Mouse (Mus musculus): ENCODE results near the gene Zbtb37. TPM values are rescaled to one million over a fixed set of nuclear protein-coding genes. Genes with fewer than 3 reads are reported as not detected.

The Zbtb37 gene
- polyA plus RNA-seq, 1 experiment from 2014 or later: 9.3 TPM

DNA sequence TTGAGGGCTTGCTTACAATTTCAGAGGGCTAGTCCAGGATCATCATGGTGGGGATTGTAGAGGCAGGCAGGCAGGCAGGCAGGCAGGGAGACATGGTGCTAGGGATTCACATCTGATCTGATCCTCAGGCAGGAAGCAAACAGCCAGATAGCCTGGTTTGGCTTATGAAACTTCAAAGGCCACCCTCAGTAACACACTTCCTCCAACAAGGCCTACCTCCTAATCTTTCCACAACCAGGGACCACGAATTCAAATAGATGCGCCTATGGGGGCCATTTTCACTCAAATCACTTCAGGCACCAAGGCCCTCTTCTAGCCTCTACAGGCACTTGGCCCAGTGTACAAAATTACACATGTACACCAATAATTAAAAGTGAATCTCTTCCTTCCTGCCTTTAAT, 7.5 kb downstream of the Zbtb37 start:
- ATAC-seq (ENCODE audit: insufficient number of reproducible peaks, low FRiP score, low TSS enrichment, low read depth): no peak
- H3K4me2 ChIP-seq (ENCODE audit: low read depth, severe bottlenecking): no peak overlapping the region
- 60% methylated on average over 2 of the region's 2 CpGs for WGBS

DNA sequence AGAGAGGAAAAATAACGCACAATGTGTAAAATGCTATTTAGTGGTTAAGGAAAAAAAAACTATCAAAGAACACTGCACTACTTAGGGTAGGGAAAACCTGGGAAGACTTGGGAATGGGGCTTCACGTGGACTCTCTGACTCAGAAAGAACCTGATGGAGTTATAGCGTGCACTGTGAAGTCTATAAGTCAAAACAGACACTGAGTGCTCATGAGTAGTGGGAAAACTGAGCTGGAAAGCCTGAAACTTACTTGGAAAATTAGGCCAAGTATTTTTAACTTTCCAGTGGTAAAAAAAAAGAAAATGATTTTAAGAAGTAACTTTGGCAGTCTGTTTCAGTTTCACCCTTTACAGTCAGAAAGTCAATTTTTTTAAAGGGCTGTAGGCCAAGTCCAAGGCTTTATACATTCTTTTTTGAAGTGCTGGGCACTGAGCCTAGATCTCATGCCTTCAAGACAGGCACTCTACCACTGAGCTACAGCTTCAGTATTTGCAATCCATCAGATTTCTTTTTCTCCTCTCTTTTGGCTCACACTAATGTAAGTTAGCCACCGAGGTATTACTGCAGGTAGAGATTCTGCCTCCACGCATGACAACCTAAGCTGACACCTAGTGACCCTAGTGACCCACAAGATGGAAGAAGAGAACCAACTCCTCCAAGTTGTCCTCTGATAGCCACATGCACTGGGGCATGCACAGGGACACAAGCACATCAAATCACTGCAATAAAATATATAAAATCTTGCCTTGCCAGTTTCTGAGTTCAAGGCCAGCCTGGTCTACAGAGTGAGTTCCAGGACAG, 9.0 kb downstream of the Zbtb37 start:
- no peaks in the 10 kb centered on the region for H3K9me3 ChIP-seq (ENCODE audit: control insufficient read depth, low read length)
- no peak overlapping the region for H3K4me2 ChIP-seq (ENCODE audit: low read depth, severe bottlenecking)
- no peak for ATAC-seq (ENCODE audit: insufficient number of reproducible peaks, low FRiP score, low TSS enrichment, low read depth)
- no peak overlapping the region for H3K4me3 ChIP-seq (ENCODE audit: low read depth, low read length)
- H3K36me3 ChIP-seq (ENCODE audit: control insufficient read depth, insufficient read depth, low read length): peaks cover 2% of the 10 kb centered on the region; the same call in 1 of the 2 replicates
- no peaks in the 10 kb centered on the region for H3K27me3 ChIP-seq (ENCODE audit: control insufficient read depth, insufficient read depth, low read length)
- no peak overlapping the region for H3K9ac ChIP-seq (ENCODE audit: low read length)
- no peak for DNase-seq (ENCODE audit: low spot score)
- H3K4me1 ChIP-seq (ENCODE audit: control insufficient read depth, insufficient read depth, low read length): no peaks in the 10 kb centered on the region
- 89% methylated on average over 5 of the region's 5 CpGs for WGBS
- no peak overlapping the region for H3K27ac ChIP-seq (replicated peaks; ENCODE audit: low read depth, low read length)

More for the DNA sequence above, 7.5 kb downstream of the Zbtb37 start:
- H3K27me3 ChIP-seq (ENCODE audit: control insufficient read depth, insufficient read depth, low read length): no peaks in the 10 kb centered on the region
- no peak for DNase-seq (ENCODE audit: low spot score)
- no peaks in the 10 kb centered on the region for H3K9me3 ChIP-seq (ENCODE audit: control insufficient read depth, low read length)
- no peak overlapping the region for H3K4me3 ChIP-seq (ENCODE audit: low read depth, low read length)
- no peak overlapping the region for H3K9ac ChIP-seq (ENCODE audit: low read length)
- H3K4me1 ChIP-seq (ENCODE audit: control insufficient read depth, insufficient read depth, low read length): no peaks in the 10 kb centered on the region
- no peak overlapping the region for H3K27ac ChIP-seq (replicated peaks; ENCODE audit: low read depth, low read length)
- H3K36me3 ChIP-seq (ENCODE audit: control insufficient read depth, insufficient read depth, low read length): peaks cover 2% of the 10 kb centered on the region; the same call in 1 of the 2 replicates

DNA sequence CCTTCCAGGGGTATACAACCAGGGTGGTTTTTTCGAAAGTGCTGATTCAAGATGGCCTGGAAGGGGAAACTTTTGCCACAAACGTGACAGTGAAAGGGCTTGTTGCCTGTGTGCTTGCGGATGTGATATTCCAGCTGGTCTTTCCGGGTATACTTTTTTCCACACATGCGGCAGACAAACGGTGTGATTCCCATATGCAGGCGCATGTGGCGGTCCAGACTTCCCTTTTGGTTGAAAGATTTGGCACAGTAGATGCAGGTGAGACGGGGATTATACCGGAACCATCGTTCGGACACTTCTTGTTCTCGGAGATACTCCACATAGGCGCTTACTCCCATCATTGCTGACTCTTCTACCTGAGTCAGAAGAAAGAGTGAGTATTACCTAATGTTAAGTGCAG, 14.6 kb downstream of the Zbtb37 start:
- no peak for ATAC-seq (ENCODE audit: insufficient number of reproducible peaks, low FRiP score, low TSS enrichment, low read depth)
- no peak overlapping the region for H3K4me3 ChIP-seq (ENCODE audit: low read depth, low read length)
- H3K9me3 ChIP-seq (ENCODE audit: control insufficient read depth, low read length): no peaks in the 10 kb centered on the region
- H3K4me1 ChIP-seq (ENCODE audit: control insufficient read depth, insufficient read depth, low read length): no peaks in the 10 kb centered on the region
- DNase-seq (ENCODE audit: low spot score): no peak
- H3K27ac ChIP-seq (replicated peaks; ENCODE audit: low read depth, low read length): no peak overlapping the region
- H3K4me2 ChIP-seq (ENCODE audit: low read depth, severe bottlenecking): no peak overlapping the region
- 95% methylated on average over 14 of the region's 14 CpGs for WGBS
- H3K36me3 ChIP-seq (ENCODE audit: control insufficient read depth, insufficient read depth, low read length): peaks cover 2% of the 10 kb centered on the region; the same call in 1 of the 2 replicates
- no peak overlapping the region for H3K9ac ChIP-seq (ENCODE audit: low read length)
- H3K27me3 ChIP-seq (ENCODE audit: control insufficient read depth, insufficient read depth, low read length): no peaks in the 10 kb centered on the region

DNA sequence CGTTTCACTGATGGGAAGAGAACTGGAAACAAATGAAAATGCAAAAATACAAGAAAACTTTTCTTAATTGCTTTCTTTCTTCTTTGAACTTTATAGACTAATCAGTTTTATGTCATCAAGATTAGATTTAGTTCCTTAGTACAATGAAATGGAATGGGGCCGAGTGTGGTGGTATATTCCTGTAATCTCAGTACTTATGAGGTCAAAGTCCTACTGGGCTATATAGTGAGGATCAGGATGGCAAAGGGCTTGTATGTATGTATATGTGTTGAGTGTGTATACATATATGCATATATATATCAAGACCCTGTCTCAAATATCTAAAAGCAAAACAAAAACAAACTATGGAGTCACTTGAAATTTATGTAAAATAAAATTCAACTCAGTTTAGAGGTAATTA, 18.3 kb downstream of the Zbtb37 start:
- 84% methylated on average over 2 of the region's 2 CpGs for WGBS

DNA sequence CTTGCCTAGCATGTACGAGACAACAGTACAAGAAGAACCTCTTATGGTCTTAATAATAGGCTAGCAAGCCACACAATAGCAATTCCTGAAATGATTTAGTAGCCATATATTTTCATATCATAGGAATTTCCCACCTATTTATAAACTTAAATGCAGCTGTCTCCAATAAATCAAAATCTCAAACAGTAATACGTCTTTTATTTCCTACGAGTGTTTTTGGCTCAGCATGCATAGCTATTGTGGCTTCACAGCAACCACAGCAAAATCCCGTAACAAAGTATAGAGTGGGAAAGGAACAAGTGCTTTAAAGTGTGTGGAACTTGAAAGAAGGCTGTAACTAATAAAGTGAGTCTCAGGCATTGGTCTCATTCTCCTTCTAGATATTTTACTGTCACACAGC, 24.2 kb downstream of the Zbtb37 start:
- H3K27ac ChIP-seq (replicated peaks; ENCODE audit: low read depth, low read length): no peak overlapping the region
- peaks cover 2% of the 10 kb centered on the region; the same call in 1 of the 2 replicates for H3K36me3 ChIP-seq (ENCODE audit: control insufficient read depth, insufficient read depth, low read length)
- H3K4me1 ChIP-seq (ENCODE audit: control insufficient read depth, insufficient read depth, low read length): no peaks in the 10 kb centered on the region
- H3K9ac ChIP-seq (ENCODE audit: low read length): no peak overlapping the region
- no peak overlapping the region for H3K4me2 ChIP-seq (ENCODE audit: low read depth, severe bottlenecking)
- H3K9me3 ChIP-seq (ENCODE audit: control insufficient read depth, low read length): no peaks in the 10 kb centered on the region
- H3K27me3 ChIP-seq (ENCODE audit: control insufficient read depth, insufficient read depth, low read length): no peaks in the 10 kb centered on the region
- 88% methylated on average over 4 of the region's 4 CpGs for WGBS
- no peak overlapping the region for H3K4me3 ChIP-seq (ENCODE audit: low read depth, low read length)
- DNase-seq (ENCODE audit: low spot score) (no peak), ATAC-seq (ENCODE audit: insufficient number of reproducible peaks, low FRiP score, low TSS enrichment, low read depth) (no peak)

More for the DNA sequence above, 18.3 kb downstream of the Zbtb37 start:
- H3K27me3 ChIP-seq (ENCODE audit: control insufficient read depth, insufficient read depth, low read length): no peaks in the 10 kb centered on the region
- H3K9me3 ChIP-seq (ENCODE audit: control insufficient read depth, low read length): no peaks in the 10 kb centered on the region
- no peak for ATAC-seq (ENCODE audit: insufficient number of reproducible peaks, low FRiP score, low TSS enrichment, low read depth)
- DNase-seq (ENCODE audit: low spot score): no peak
- no peak overlapping the region for H3K9ac ChIP-seq (ENCODE audit: low read length)
- no peak overlapping the region for H3K4me3 ChIP-seq (ENCODE audit: low read depth, low read length)
- H3K4me1 ChIP-seq (ENCODE audit: control insufficient read depth, insufficient read depth, low read length): no peaks in the 10 kb centered on the region
- no peak overlapping the region for H3K4me2 ChIP-seq (ENCODE audit: low read depth, severe bottlenecking)
- H3K36me3 ChIP-seq (ENCODE audit: control insufficient read depth, insufficient read depth, low read length): peaks cover 2% of the 10 kb centered on the region; the same call in 1 of the 2 replicates
- no peak overlapping the region for H3K27ac ChIP-seq (replicated peaks; ENCODE audit: low read depth, low read length)

DNA sequence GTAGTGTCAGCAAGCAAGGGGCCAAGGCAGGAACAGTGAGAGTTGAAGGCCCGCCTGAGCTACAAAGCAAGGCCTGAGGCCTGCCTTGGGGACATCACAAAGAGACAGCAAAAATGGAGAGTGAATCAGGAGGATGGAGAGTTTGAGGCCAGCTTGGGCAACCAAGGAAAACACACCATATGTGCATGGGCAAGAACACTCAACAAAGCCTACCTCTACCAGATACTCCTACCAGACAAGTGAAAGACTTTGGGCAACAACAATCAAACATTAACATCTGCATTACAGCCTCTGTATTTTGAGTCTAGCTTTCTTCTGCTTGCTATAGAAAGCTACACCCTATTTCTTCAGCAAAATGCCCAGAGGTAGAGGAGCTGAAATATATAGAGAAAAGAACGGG, 26.6 kb downstream of the Zbtb37 start:
- DNase-seq (ENCODE audit: low spot score): no peak
- Histone ChIP-seq H3K36me3 (ENCODE audit: control insufficient read depth, insufficient read depth, low read length) (peaks cover 4% of the 10 kb centered on the region; the same call in 1 of the 2 replicates), H3K27ac (replicated peaks; ENCODE audit: low read depth, low read length) (no peak overlapping the region), H3K4me1 (ENCODE audit: control insufficient read depth, insufficient read depth, low read length) (no peaks in the 10 kb centered on the region), H3K4me3 (ENCODE audit: low read depth, low read length) (no peak overlapping the region), H3K27me3 (ENCODE audit: control insufficient read depth, insufficient read depth, low read length) (no peaks in the 10 kb centered on the region), H3K9ac (ENCODE audit: low read length) (no peak overlapping the region), H3K4me2 (ENCODE audit: low read depth, severe bottlenecking) (no peak overlapping the region), H3K9me3 (ENCODE audit: control insufficient read depth, low read length) (no peaks in the 10 kb centered on the region)
- no peak for ATAC-seq (ENCODE audit: insufficient number of reproducible peaks, low FRiP score, low TSS enrichment, low read depth)
- 96% methylated on average over 2 of the region's 2 CpGs for WGBS

DNA sequence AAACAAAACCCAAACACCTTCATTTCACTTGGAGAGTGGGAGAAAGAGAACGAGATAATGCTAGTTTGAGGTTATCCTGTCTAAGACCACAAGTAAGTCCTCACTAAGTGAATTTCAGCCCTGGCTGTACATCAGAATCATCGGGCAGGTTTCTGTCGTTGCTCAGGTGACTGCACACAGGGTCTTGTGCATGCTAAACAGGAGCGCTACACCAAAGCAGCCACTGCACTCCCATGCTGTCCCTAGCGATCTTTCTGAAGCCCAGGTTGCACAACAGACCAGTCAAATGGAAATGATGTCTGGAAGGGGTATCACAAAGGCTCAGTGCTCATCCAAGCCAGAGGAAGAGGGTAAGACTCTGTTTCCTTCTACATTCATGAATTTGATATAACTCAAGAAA, 28.2 kb downstream of the Zbtb37 start:
- WGBS: 83% methylated on average over 5 of the region's 5 CpGs
- Histone ChIP-seq H3K9me3 (ENCODE audit: control insufficient read depth, low read length) (no peaks in the 10 kb centered on the region), H3K36me3 (ENCODE audit: control insufficient read depth, insufficient read depth, low read length) (peaks cover 4% of the 10 kb centered on the region; the same call in 1 of the 2 replicates), H3K4me2 (ENCODE audit: low read depth, severe bottlenecking) (no peak overlapping the region), H3K27ac (replicated peaks; ENCODE audit: low read depth, low read length) (no peak overlapping the region), H3K4me1 (ENCODE audit: control insufficient read depth, insufficient read depth, low read length) (no peaks in the 10 kb centered on the region), H3K9ac (ENCODE audit: low read length) (no peak overlapping the region), H3K4me3 (ENCODE audit: low read depth, low read length) (no peak overlapping the region), H3K27me3 (ENCODE audit: control insufficient read depth, insufficient read depth, low read length) (no peaks in the 10 kb centered on the region)
- DNase-seq (ENCODE audit: low spot score) (no peak), ATAC-seq (ENCODE audit: insufficient number of reproducible peaks, low FRiP score, low TSS enrichment, low read depth) (no peak)

DNA sequence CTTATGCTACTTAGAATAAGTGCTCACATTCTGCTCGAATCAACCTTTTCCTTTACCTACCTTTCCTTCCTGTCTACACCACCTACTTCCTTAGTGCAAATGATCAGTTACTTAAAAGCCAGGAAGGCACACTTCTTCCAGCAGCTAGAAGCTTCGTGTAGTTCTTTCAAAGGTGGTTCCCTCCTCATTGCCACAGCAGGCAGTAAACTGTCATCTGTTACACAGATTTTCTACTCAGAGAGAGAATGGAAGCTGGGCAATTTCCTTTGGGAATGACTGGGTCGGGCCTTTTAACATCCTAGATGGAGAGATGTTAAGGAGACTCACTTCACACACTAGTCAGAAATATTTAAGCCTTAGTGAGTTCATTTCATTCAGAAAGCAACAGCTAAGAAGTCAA, 29.1 kb downstream of the Zbtb37 start:
- no peak for ATAC-seq (ENCODE audit: insufficient number of reproducible peaks, low FRiP score, low TSS enrichment, low read depth)
- DNase-seq (ENCODE audit: low spot score): no peak
- H3K4me2 ChIP-seq (ENCODE audit: low read depth, severe bottlenecking): no peak overlapping the region
- 0 out of 2 replicates have a peak overlapping the region, but pooled peaks have one; percentile 14 for H3K27ac ChIP-seq (replicated peaks; ENCODE audit: low read depth, low read length)
- no peaks in the 10 kb centered on the region for H3K27me3 ChIP-seq (ENCODE audit: control insufficient read depth, insufficient read depth, low read length)
- H3K9ac ChIP-seq (ENCODE audit: low read length): no peak overlapping the region
- 52% methylated on average over 3 of the region's 3 CpGs for WGBS
- H3K4me1 ChIP-seq (ENCODE audit: control insufficient read depth, insufficient read depth, low read length): no peaks in the 10 kb centered on the region
- no peaks in the 10 kb centered on the region for H3K9me3 ChIP-seq (ENCODE audit: control insufficient read depth, low read length)
- no peak overlapping the region for H3K4me3 ChIP-seq (ENCODE audit: low read depth, low read length)
- peaks cover 4% of the 10 kb centered on the region; the same call in 1 of the 2 replicates for H3K36me3 ChIP-seq (ENCODE audit: control insufficient read depth, insufficient read depth, low read length)
